Mouse (Mus musculus): ENCODE data around the gene Btbd35f28.
"Not testable (repeated sequence)": the region's sequence is repeated elsewhere in the genome, so short reads cannot be mapped to it uniquely, and the experiment has no call there.

Btbd35f28 gene

DNA sequence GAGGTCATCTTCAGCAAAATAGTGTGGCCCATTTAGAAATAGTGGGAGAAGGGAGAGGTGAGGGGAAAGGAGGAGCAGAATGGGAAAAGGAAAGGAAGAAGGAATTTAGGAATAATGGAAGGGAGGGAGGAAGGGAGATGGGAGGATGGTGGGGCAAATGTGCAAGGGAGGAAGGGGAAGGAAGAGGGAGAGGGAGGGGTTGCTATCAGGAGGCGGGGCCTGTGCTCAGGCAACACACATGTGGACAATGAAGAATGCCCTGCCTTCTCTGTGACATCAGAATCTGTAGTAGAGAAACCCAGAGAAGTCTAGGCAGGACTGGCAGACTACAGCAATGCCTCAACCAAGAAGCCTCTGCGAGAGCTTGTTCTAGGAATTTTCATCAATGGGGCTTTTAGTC lies at the start of gene Btbd35f28:
Btbd35f28 (plus strand) TSS at position 301 of the 400 bp plus-strand sequence.
- in situ Hi-C loops (cut with MseI, MboI) = not testable (repeated sequence)

All from mouse trophoblast stem cell (cell line).